Mouse (Mus musculus) liver, embryonic 13.5 days (tissue): Measurements from ENCODE around the gene Tekt5. TPM values are rescaled to one million over a fixed set of nuclear protein-coding genes. Genes with fewer than 3 reads are reported as not detected.
A peak's percentile ranks its signal among the peaks of the same experiment; 100 is the strongest.

Source experiments
- ATAC-seq: fragments of 200-750 bp; cut with Nextera tagmentation; 2 replicates; pipeline ENCODE4 v1.8.0; 2017; ENCODE audit warnings: low read depth, mild to moderate bottlenecking, moderate number of reproducible peaks, moderate library complexity
- DNase-seq: peaks from one replicate; pipeline ENCODE4 v3.0.0; 2022
- H3K27ac ChIP-seq: fragments of 300-500 bp; sonication (generic); 2 replicates; pipeline ENCODE4 v1.5.1; 2015; ENCODE audit warnings: moderate library complexity, mild to moderate bottlenecking, inconsistent platforms
- H3K27me3 ChIP-seq: fragments of 300-500 bp; sonication (generic); 2 replicates; pipeline ENCODE4 v1.6.1; 2015; ENCODE audit warnings: mild to moderate bottlenecking, inconsistent platforms
- H3K36me3 ChIP-seq: fragments of 300-500 bp; sonication (generic); 2 replicates; pipeline ENCODE4 v1.6.1; 2015; ENCODE audit warnings: mild to moderate bottlenecking, inconsistent platforms
- H3K4me1 ChIP-seq: fragments of 300-500 bp; sonication (generic); replicated peaks from 2 replicates; pipeline ENCODE4 v1.6.1; 2015; ENCODE audit warnings: inconsistent platforms
- H3K4me2 ChIP-seq: fragments of 300-500 bp; sonication (generic); 2 replicates; pipeline ENCODE4 v1.6.1; 2015; ENCODE audit warnings: inconsistent platforms, mild to moderate bottlenecking, moderate library complexity
- H3K4me3 ChIP-seq: fragments of 300-500 bp; sonication (generic); replicated peaks from 2 replicates; pipeline ENCODE4 v1.5.1; 2015; ENCODE audit warnings: mild to moderate bottlenecking, inconsistent platforms
- H3K9ac ChIP-seq: fragments of 300-500 bp; sonication (generic); 2 replicates; pipeline ENCODE4 v1.6.1; 2015; ENCODE audit warnings: mild to moderate bottlenecking, inconsistent platforms
- H3K9me3 ChIP-seq: fragments of 300-500 bp; sonication (generic); replicated peaks from 2 replicates; pipeline ENCODE4 v1.6.1; 2016; ENCODE audit warnings: inconsistent platforms
- WGBS: fragments of 180-500 bp; shearing (Covaris S2); methylation state at CpG from one replicate; pipeline ENCODE4 v1.1.7; 2015; ENCODE audit not compliant: insufficient replicate concordance; 5-methylcytosine and 5-hydroxymethylcytosine counted together
- polyA plus RNA-seq: library from polyadenylated mRNA; unstranded; fragments of >200 nt; fragmentation: Nextera tagmentation; extraction: Ambion mirVana; gene quantifications from 2 replicates; pipeline ENCODE4 v1.2.1, GENCODE M21; 2015

Gene Tekt5
- polyA plus RNA-seq, 1 experiment from 2014 or later: 0.08 TPM

GRCm38 (mm10) chr16:10377286-10377685 lies 18.0 kb downstream of the Tekt5 start:
- ATAC-seq (0 out of 2 replicates have a peak, but pooled peaks have one; percentile 15), DNase-seq (no peak)
- H3K27me3 ChIP-seq: peaks cover 15% of the 10 kb centered on the region; the same call in 1 of the 2 replicates
- whole genome bisulfite sequencing: 31% methylated on average over 1 of the region's 1 CpGs
- no peaks in the 10 kb centered on the region for H3K9me3 ChIP-seq
- no peak overlapping the region for H3K4me2 ChIP-seq
- no peak overlapping the region for H3K27ac ChIP-seq
- H3K4me3 ChIP-seq: no peak overlapping the region
- no peaks in the 10 kb centered on the region for H3K36me3 ChIP-seq
- no peaks in the 10 kb centered on the region for H3K4me1 ChIP-seq
- H3K9ac ChIP-seq: no peak overlapping the region

- ATAC-seq (no peak), DNase-seq (no peak)
- no peaks in the 10 kb centered on the region for H3K9me3 ChIP-seq
- no peak overlapping the region for H3K27ac ChIP-seq
- no peaks in the 10 kb centered on the region for H3K4me1 ChIP-seq
- H3K9ac ChIP-seq: no peak overlapping the region
- H3K36me3 ChIP-seq: no peaks in the 10 kb centered on the region
- no peak overlapping the region for H3K4me3 ChIP-seq
- peak overlapping the region; percentile 24; the same call in 1 of the 2 replicates for H3K4me2 ChIP-seq
- H3K27me3 ChIP-seq: peaks cover 9% of the 10 kb centered on the region; the same call in 1 of the 2 replicates
- WGBS: 32% methylated on average over 13 of the region's 13 CpGs
These were observed 20.9 kb downstream of the Tekt5 start for GRCm38 (mm10) chr16:10374254-10375011.

GRCm38 (mm10) chr16:10372372-10372771 lies 22.9 kb downstream of the Tekt5 start:
- Histone ChIP-seq H3K27ac (no peak overlapping the region), H3K36me3 (no peaks in the 10 kb centered on the region), H3K9me3 (no peaks in the 10 kb centered on the region), H3K9ac (no peak overlapping the region), H3K4me3 (no peak overlapping the region), H3K27me3 (peaks cover 5% of the 10 kb centered on the region; the same call in 1 of the 2 replicates), H3K4me1 (no peaks in the 10 kb centered on the region), H3K4me2 (no peak overlapping the region)
- no peak for ATAC-seq
- 68% methylated on average over 4 of the region's 4 CpGs for WGBS
- no peak for DNase-seq

GRCm38 (mm10) chr16:10369996-10370395 lies 25.3 kb downstream of the Tekt5 start:
- no peaks in the 10 kb centered on the region for H3K4me1 ChIP-seq

GRCm38 (mm10) chr16:10369468-10369934 lies 25.8 kb downstream of the Tekt5 start:
- Histone ChIP-seq H3K27me3 (peaks cover 3% of the 10 kb centered on the region; the same call in 1 of the 2 replicates), H3K4me2 (no peak overlapping the region), H3K4me1 (no peaks in the 10 kb centered on the region), H3K4me3 (no peak overlapping the region), H3K27ac (no peak overlapping the region), H3K9ac (no peak overlapping the region), H3K36me3 (no peaks in the 10 kb centered on the region), H3K9me3 (no peaks in the 10 kb centered on the region)
- 62% methylated on average over 3 of the region's 3 CpGs for WGBS
- no peak for ATAC-seq
- DNase-seq: no peak

More at GRCm38 (mm10) chr16:10369996-10370395, 25.3 kb downstream of the Tekt5 start:
- ATAC-seq (no peak), DNase-seq (no peak)
- Histone ChIP-seq H3K36me3 (no peaks in the 10 kb centered on the region), H3K9ac (no peak overlapping the region), H3K27ac (no peak overlapping the region), H3K4me3 (no peak overlapping the region), H3K9me3 (no peaks in the 10 kb centered on the region), H3K4me2 (no peak overlapping the region), H3K27me3 (peaks cover 3% of the 10 kb centered on the region; the same call in 1 of the 2 replicates)
- 84% methylated on average over 1 of the region's 1 CpGs for WGBS

GRCm38 (mm10) chr16:10366240-10367217 lies 28.8 kb downstream of the Tekt5 start:
- ATAC-seq (no peak), DNase-seq (no peak)
- H3K9ac ChIP-seq: no peak overlapping the region
- H3K9me3 ChIP-seq: no peaks in the 10 kb centered on the region
- no peak overlapping the region for H3K4me3 ChIP-seq
- no peak overlapping the region for H3K27ac ChIP-seq
- WGBS: 71% methylated on average over 14 of the region's 14 CpGs
- no peaks in the 10 kb centered on the region for H3K4me1 ChIP-seq
- H3K27me3 ChIP-seq: no peaks in the 10 kb centered on the region; the same call in 1 of the 2 replicates
- H3K36me3 ChIP-seq: no peaks in the 10 kb centered on the region
- H3K4me2 ChIP-seq: no peak overlapping the region

GRCm38 (mm10) chr16:10365796-10366195 lies 29.5 kb downstream of the Tekt5 start:
- Histone ChIP-seq H3K27ac (no peak overlapping the region), H3K4me1 (no peaks in the 10 kb centered on the region), H3K27me3 (peaks cover under 1% of the 10 kb centered on the region; the same call in 1 of the 2 replicates), H3K4me2 (no peak overlapping the region), H3K9ac (no peak overlapping the region), H3K4me3 (no peak overlapping the region), H3K9me3 (no peaks in the 10 kb centered on the region), H3K36me3 (no peaks in the 10 kb centered on the region)
- no peak for ATAC-seq
- DNase-seq: no peak
- 54% methylated on average over 4 of the region's 4 CpGs for WGBS

GRCm38 (mm10) chr16:10363061-10363460 lies 32.2 kb downstream of the Tekt5 start:
- DNase-seq: no peak
- Histone ChIP-seq H3K36me3 (no peaks in the 10 kb centered on the region), H3K9ac (no peak overlapping the region), H3K4me3 (no peak overlapping the region), H3K9me3 (no peaks in the 10 kb centered on the region), H3K27me3 (0 out of 2 replicates have a peak, but pooled peaks cover 3% of the 10 kb centered on the region), H3K4me2 (no peak overlapping the region), H3K4me1 (peaks cover 15% of the 10 kb centered on the region), H3K27ac (no peak overlapping the region)
- ATAC-seq: no peak
- 33% methylated on average over 1 of the region's 1 CpGs for WGBS

- peak; percentile 25; the same call in 1 of the 2 replicates for ATAC-seq
These were observed 36.0 kb downstream of the Tekt5 start for GRCm38 (mm10) chr16:10359241-10359640.

GRCm38 (mm10) chr16:10358010-10358934 lies 37.0 kb downstream of the Tekt5 start:
- Histone ChIP-seq H3K4me1 (peaks cover 21% of the 10 kb centered on the region), H3K27ac (no peak overlapping the region), H3K4me3 (peak overlapping the region; percentile 34; the same call in 1 of the 2 replicates), H3K36me3 (no peaks in the 10 kb centered on the region), H3K27me3 (0 out of 2 replicates have a peak, but pooled peaks cover 3% of the 10 kb centered on the region), H3K4me2 (peak overlapping the region; percentile 63), H3K9me3 (no peaks in the 10 kb centered on the region), H3K9ac (0 out of 2 replicates have a peak overlapping the region, but pooled peaks have one; percentile 39)
- ATAC-seq (peak; percentile 97), DNase-seq (peak; percentile 82)
- 14% methylated on average over 30 of the region's 30 CpGs for WGBS

More at GRCm38 (mm10) chr16:10359241-10359640, 36.0 kb downstream of the Tekt5 start:
- peaks cover 21% of the 10 kb centered on the region for H3K4me1 ChIP-seq
- H3K9ac ChIP-seq: no peak overlapping the region
- H3K4me2 ChIP-seq: no peak overlapping the region
- 68% methylated on average over 6 of the region's 6 CpGs for WGBS
- H3K9me3 ChIP-seq: no peaks in the 10 kb centered on the region
- no peaks in the 10 kb centered on the region for H3K36me3 ChIP-seq
- H3K27ac ChIP-seq: no peak overlapping the region
- DNase-seq: no peak
- 0 out of 2 replicates have a peak, but pooled peaks cover 3% of the 10 kb centered on the region for H3K27me3 ChIP-seq
- H3K4me3 ChIP-seq: no peak overlapping the region
